Comparison of ENCODE assay signal across 8 mouse cellular contexts in genomic region chrX:7728215-7728921, GRCm38 (mm10). TPM values are rescaled to one million over a fixed set of nuclear protein-coding genes. Genes with fewer than 3 reads are reported as not detected.
A peak's percentile ranks its signal among the peaks of the same experiment; 100 is the strongest.
DNase-seq lines count a peak whose midpoint lies in the region; ATAC-seq lines count a peak whose summit lies in the region.

Gene Praf2, plus strand, starts transcription at chrX:7728439.

- peak; percentile 90 for ATAC-seq in heart, embryonic 15.5 days (replicated peaks; ENCODE audit: insufficient number of reproducible peaks, insufficient read depth, low FRiP score, low read depth)
- peak; percentile 87 for ATAC-seq in liver, embryonic 15.5 days (ENCODE audit: insufficient read depth)
- peak; percentile 92 for ATAC-seq in neural tube, embryonic 12.5 days (ENCODE audit: low FRiP score, low read depth)

- H3K27ac ChIP-seq in forebrain, embryonic 10.5 days = peak within 1 kb of the TSS; percentile 81
- H3K27ac ChIP-seq in heart, embryonic 15.5 days = peak within 1 kb of the TSS; percentile 74
- H3K27ac ChIP-seq in liver, embryonic 15.5 days (replicated peaks) = peak within 1 kb of the TSS; percentile 48
- no peak within 1 kb of the TSS for H3K27ac ChIP-seq in neural tube, embryonic 12.5 days

- peak within 1 kb of the TSS; percentile 56 for H3K4me3 ChIP-seq in forebrain, embryonic 10.5 days
- peak within 1 kb of the TSS; percentile 57 for H3K4me3 ChIP-seq in heart, embryonic 15.5 days
- H3K4me3 ChIP-seq in liver, embryonic 15.5 days (replicated peaks) = peak within 1 kb of the TSS; percentile 51
- H3K4me3 ChIP-seq in neural tube, embryonic 12.5 days = peak within 1 kb of the TSS; percentile 40

- H3K4me1 ChIP-seq in forebrain, embryonic 10.5 days = peaks cover 16% of the 10 kb centered on the region
- peaks cover 4% of the 10 kb centered on the region; the same call in 1 of the 2 replicates for H3K4me1 ChIP-seq in heart, embryonic 15.5 days (replicated peaks)
- H3K4me1 ChIP-seq in liver, embryonic 15.5 days (replicated peaks) = peaks cover 9% of the 10 kb centered on the region
- no peaks in the 10 kb centered on the region; the same call in 1 of the 2 replicates for H3K4me1 ChIP-seq in neural tube, embryonic 12.5 days

- WGBS in forebrain, embryonic 10.5 days = 19% methylated on average over 42 of the region's 42 CpGs
- WGBS in heart, embryonic 15.5 days = 16% methylated on average over 42 of the region's 42 CpGs
- WGBS in liver, embryonic 15.5 days (ENCODE audit: insufficient replicate concordance) = 13% methylated on average over 42 of the region's 42 CpGs
- WGBS in neural tube, embryonic 12.5 days = 17% methylated on average over 42 of the region's 42 CpGs

- H3K4me2 ChIP-seq in heart, embryonic 15.5 days = peak within 1 kb of the TSS; percentile 64
- H3K4me2 ChIP-seq in liver, embryonic 15.5 days = peak within 1 kb of the TSS; percentile 65
- peak within 1 kb of the TSS; percentile 59 for H3K4me2 ChIP-seq in neural tube, embryonic 12.5 days (replicated peaks)

- peaks cover 6% of the 10 kb centered on the region; the same call in 1 of the 2 replicates for H3K9me3 ChIP-seq in forebrain, embryonic 10.5 days
- H3K9me3 ChIP-seq in heart, embryonic 15.5 days (replicated peaks) = no peaks in the 10 kb centered on the region
- no peaks in the 10 kb centered on the region for H3K9me3 ChIP-seq in liver, embryonic 15.5 days (replicated peaks)
- no peaks in the 10 kb centered on the region for H3K9me3 ChIP-seq in neural tube, embryonic 12.5 days

- DNase-seq in CD8-positive naive resting alpha-beta T cell, adult 2 months (ENCODE audit: low read depth in 2 of 2, low spot score in 2 of 2) = peak; percentile 50 to 51
- DNase-seq in c-Kit-negative CD71-positive TER-119-positive erythroid progenitor cells, embryonic 14.5 days (ENCODE audit: low read depth, low spot score) = peak; percentile 45
- DNase-seq in forebrain, embryonic 10.5 days (ENCODE audit: extremely low spot score, low spot score) = peak; percentile 68
- peak; percentile 81 to 89 for DNase-seq in kidney, postnatal 36 days
- peak; percentile 89 for DNase-seq in telencephalon, adult 2 months (ENCODE audit: low read depth, low spot score)

- H3K27me3 ChIP-seq in forebrain, embryonic 10.5 days (ENCODE audit: poor library complexity, severe bottlenecking) = no peaks in the 10 kb centered on the region
- H3K27me3 ChIP-seq in heart, embryonic 15.5 days = no peaks in the 10 kb centered on the region
- no peaks in the 10 kb centered on the region for H3K27me3 ChIP-seq in liver, embryonic 15.5 days
- H3K27me3 ChIP-seq in neural tube, embryonic 12.5 days (replicated peaks) = no peaks in the 10 kb centered on the region

- H3K9ac ChIP-seq in heart, embryonic 15.5 days = peak within 1 kb of the TSS; percentile 48; the same call in 1 of the 2 replicates
- H3K9ac ChIP-seq in liver, embryonic 15.5 days = peak within 1 kb of the TSS; percentile 12; the same call in 1 of the 2 replicates
- H3K9ac ChIP-seq in neural tube, embryonic 12.5 days = peak within 1 kb of the TSS; percentile 55

- peaks cover 26% of the 10 kb centered on the region for H3K36me3 ChIP-seq in forebrain, embryonic 10.5 days (replicated peaks)
- no peaks in the 10 kb centered on the region; the same call in 1 of the 2 replicates for H3K36me3 ChIP-seq in heart, embryonic 15.5 days
- peaks cover 30% of the 10 kb centered on the region for H3K36me3 ChIP-seq in liver, embryonic 15.5 days (replicated peaks)
- H3K36me3 ChIP-seq in neural tube, embryonic 12.5 days = peaks cover 16% of the 10 kb centered on the region

RNA-seq across cellular contexts. Expression of gene Praf2, which starts in this region (rescaled TPM):
- 76.5 and 78.4 TPM in 2 replicates for polyA plus RNA-seq in forebrain, embryonic 10.5 days (2016; fragmentation: Nextera tagmentation; extraction: Ambion mirVana)
- 30.5 and 39.4 TPM in 2 replicates for polyA plus RNA-seq in heart, embryonic 15.5 days (2015; fragmentation: Nextera tagmentation; extraction: Ambion mirVana)
- 5.6 and 5.8 TPM in 2 replicates for polyA plus RNA-seq in liver, embryonic 15.5 days (2015; fragmentation: Nextera tagmentation; extraction: Ambion mirVana)
- 89.2 and 93.6 TPM in 2 replicates for polyA plus RNA-seq in neural tube, embryonic 12.5 days (2016; fragmentation: Nextera tagmentation; extraction: Ambion mirVana)
